Mouse (Mus musculus) forebrain, embryonic 11.5 days (tissue): ENCODE results near the gene Gm11238. TPM values are rescaled to one million over a fixed set of nuclear protein-coding genes. Genes with fewer than 3 reads are reported as not detected.

ENCODE experiments used
- polyA plus RNA-seq: library from polyadenylated mRNA; unstranded; fragments of >200 nt; fragmentation: Nextera tagmentation; extraction: Ambion mirVana; gene quantifications from 2 replicates; pipeline ENCODE4 v1.2.1, GENCODE M21; 2014

Gm11238 gene
- polyA plus RNA-seq, 1 experiment from 2014 or later = not detected

Other genes with a start within 250 kb of the Gm11238 start
- gene Gm11487, start 202.8 kb upstream of the Gm11238 start, polyA plus RNA-seq = not detected in 2 replicates
- gene Gm11237, start 15.1 kb downstream of the Gm11238 start, polyA plus RNA-seq = not detected in 2 replicates
- gene Gm11236, start 30.2 kb downstream of the Gm11238 start, polyA plus RNA-seq = not detected in 2 replicates
- gene Gm11239, start 60.5 kb downstream of the Gm11238 start, polyA plus RNA-seq = not detected in 2 replicates
- not detected in 2 replicates for gene Gm428, start 75.6 kb downstream of the Gm11238 start, polyA plus RNA-seq
- gene Rasef, start 183.1 kb downstream of the Gm11238 start, polyA plus RNA-seq = 0.49 and 0.63 TPM in 2 replicates